Comparison of ENCODE assay signal across 14 mouse cellular contexts in the genomic region with DNA sequence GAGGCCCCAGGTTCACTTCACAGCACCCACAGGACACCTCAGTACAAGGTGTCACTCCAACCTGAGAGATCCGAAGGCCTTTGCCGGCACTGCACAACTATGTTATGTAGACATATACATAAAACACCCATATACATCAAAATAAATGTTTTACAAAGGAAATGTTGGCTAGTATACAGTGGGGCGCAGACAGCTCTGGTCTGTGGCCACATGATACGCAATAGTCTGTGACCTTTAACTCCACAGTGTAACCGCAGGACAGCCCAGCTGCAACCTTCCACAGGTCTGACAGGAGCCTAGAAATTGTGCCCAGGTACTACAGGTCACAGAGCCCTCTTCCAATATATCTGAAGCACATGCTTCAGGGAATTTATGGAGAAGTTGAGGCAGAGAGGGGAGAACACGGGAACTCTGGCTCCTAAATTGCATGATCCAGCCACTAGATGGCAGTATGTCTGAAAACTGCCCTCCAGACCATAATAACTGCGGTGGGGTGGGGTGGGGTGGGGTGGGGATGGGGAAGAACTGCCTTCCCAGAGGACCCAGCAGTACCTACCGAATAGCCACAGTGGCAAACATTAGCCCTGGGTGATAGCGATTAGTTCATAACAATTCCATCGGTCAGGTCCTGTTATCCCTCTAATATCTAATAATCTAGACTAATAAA. TPM values are rescaled to one million over a fixed set of nuclear protein-coding genes. Genes with fewer than 3 reads are reported as not detected.
DNase-seq lines count a peak whose midpoint lies in the region; ATAC-seq and TF ChIP-seq lines count a peak whose summit lies in the region.
"Had no signal": no experiment of that assay in that cellular context is flagged by ENCODE, and none has a peak within 500 bp of the region (broad histone marks: within the 10 kb centered on the region; RNA-seq: fewer than 3 reads in every experiment).

No protein-coding gene starts in this region.

- 79% methylated on average over 10 of the region's 10 CpGs for WGBS in forebrain, postnatal 0 days
- 75% methylated on average over 10 of the region's 10 CpGs for WGBS in forebrain, embryonic 13.5 days
- WGBS in liver, embryonic 16.5 days (ENCODE audit: insufficient replicate concordance) = 62% methylated on average over 10 of the region's 10 CpGs
- WGBS in liver, embryonic 11.5 days = 63% methylated on average over 10 of the region's 10 CpGs
- WGBS in midbrain, postnatal 0 days = 75% methylated on average over 10 of the region's 10 CpGs

- H3K4me3 ChIP-seq in forebrain, postnatal 0 days (ENCODE audit: low read depth, low read length) = no peak overlapping the region
- H3K4me3 ChIP-seq in forebrain, embryonic 13.5 days = no peak overlapping the region
- no peak overlapping the region for H3K4me3 ChIP-seq in liver, embryonic 16.5 days (ENCODE audit: low read depth, low read length)
- H3K4me3 ChIP-seq in liver, embryonic 11.5 days (ENCODE audit: low read depth, low read length) = no peak overlapping the region
- no peak overlapping the region for H3K4me3 ChIP-seq in midbrain, postnatal 0 days (ENCODE audit: low read depth, low read length)
- H3K4me3 ChIP-seq: heart, embryonic 13.5 days had no signal

- H3K36me3 ChIP-seq in forebrain, postnatal 0 days (ENCODE audit: insufficient read depth) = peaks cover 47% of the 10 kb centered on the region
- peaks cover 17% of the 10 kb centered on the region; the same call in 1 of the 2 replicates for H3K36me3 ChIP-seq in forebrain, embryonic 13.5 days (ENCODE audit: poor library complexity, severe bottlenecking)
- H3K36me3 ChIP-seq in liver, embryonic 16.5 days (ENCODE audit: control insufficient read depth, insufficient read depth) = no peaks in the 10 kb centered on the region
- no peaks in the 10 kb centered on the region for H3K36me3 ChIP-seq in liver, embryonic 11.5 days (ENCODE audit: control insufficient read depth, insufficient read depth, low read length)
- peaks cover 45% of the 10 kb centered on the region for H3K36me3 ChIP-seq in midbrain, postnatal 0 days (ENCODE audit: insufficient read depth, low read length)
- H3K36me3 ChIP-seq: heart, embryonic 13.5 days had no signal

- TF ChIP-seq CTCF in forebrain, postnatal 0 days (IDR thresholded peaks at IDR 0.05; ENCODE audit: low read depth) = peak; percentile 50
- TF ChIP-seq CTCF in midbrain, postnatal 0 days (IDR thresholded peaks at IDR 0.05) = peak; percentile 54

- no peak overlapping the region for H3K4me2 ChIP-seq in forebrain, postnatal 0 days (ENCODE audit: low read depth)
- no peak overlapping the region for H3K4me2 ChIP-seq in forebrain, embryonic 13.5 days
- H3K4me2 ChIP-seq in liver, embryonic 16.5 days (ENCODE audit: low read depth, low read length) = no peak overlapping the region
- H3K4me2 ChIP-seq in liver, embryonic 11.5 days = no peak overlapping the region
- H3K4me2 ChIP-seq in midbrain, postnatal 0 days (ENCODE audit: low read depth, low read length, poor library complexity, severe bottlenecking) = no peak overlapping the region
- H3K4me2 ChIP-seq: heart, embryonic 13.5 days had no signal

- H3K27me3 ChIP-seq in forebrain, postnatal 0 days (ENCODE audit: insufficient read depth, low read length) = no peaks in the 10 kb centered on the region
- no peaks in the 10 kb centered on the region for H3K27me3 ChIP-seq in forebrain, embryonic 13.5 days
- H3K27me3 ChIP-seq in liver, embryonic 16.5 days (ENCODE audit: control insufficient read depth, insufficient read depth, low read depth, low read length) = no peaks in the 10 kb centered on the region
- H3K27me3 ChIP-seq in liver, embryonic 11.5 days (replicated peaks; ENCODE audit: control insufficient read depth, insufficient read depth, low read length) = no peaks in the 10 kb centered on the region
- no peaks in the 10 kb centered on the region for H3K27me3 ChIP-seq in midbrain, postnatal 0 days (ENCODE audit: insufficient read depth, low read length)

- no peaks in the 10 kb centered on the region for H3K4me1 ChIP-seq in forebrain, postnatal 0 days (ENCODE audit: insufficient read depth)
- no peaks in the 10 kb centered on the region for H3K4me1 ChIP-seq in forebrain, embryonic 13.5 days
- H3K4me1 ChIP-seq in liver, embryonic 16.5 days (ENCODE audit: control insufficient read depth, low read depth, low read length) = peaks cover 15% of the 10 kb centered on the region
- peaks cover 10% of the 10 kb centered on the region for H3K4me1 ChIP-seq in liver, embryonic 11.5 days (replicated peaks; ENCODE audit: control insufficient read depth, insufficient read depth, low read length)
- H3K4me1 ChIP-seq in midbrain, postnatal 0 days (ENCODE audit: insufficient read depth, low read length) = no peaks in the 10 kb centered on the region
- H3K4me1 ChIP-seq: heart, embryonic 13.5 days had no signal

- H3K9ac ChIP-seq in forebrain, postnatal 0 days = no peak overlapping the region
- no peak overlapping the region for H3K9ac ChIP-seq in forebrain, embryonic 13.5 days
- H3K9ac ChIP-seq in liver, embryonic 16.5 days (ENCODE audit: low read depth, low read length) = no peak overlapping the region
- no peak overlapping the region for H3K9ac ChIP-seq in liver, embryonic 11.5 days (ENCODE audit: low read depth, low read length)
- no peak overlapping the region for H3K9ac ChIP-seq in midbrain, postnatal 0 days (replicated peaks; ENCODE audit: low read length, poor library complexity, severe bottlenecking)
- H3K9ac ChIP-seq: heart, embryonic 13.5 days had no signal

- H3K27ac ChIP-seq in forebrain, postnatal 0 days (ENCODE audit: low read depth, low read length) = no peak overlapping the region
- H3K27ac ChIP-seq in forebrain, embryonic 13.5 days = no peak overlapping the region
- H3K27ac ChIP-seq in liver, embryonic 16.5 days (ENCODE audit: low read length) = no peak overlapping the region
- no peak overlapping the region for H3K27ac ChIP-seq in liver, embryonic 11.5 days (ENCODE audit: low read depth, low read length)
- no peak overlapping the region for H3K27ac ChIP-seq in midbrain, postnatal 0 days (ENCODE audit: low read depth, low read length)
- H3K27ac ChIP-seq: heart, embryonic 13.5 days had no signal

- ATAC-seq in forebrain, postnatal 0 days = no peak
- no peak for ATAC-seq in forebrain, embryonic 13.5 days
- peak; percentile 32; the same call in 1 of the 2 replicates for ATAC-seq in liver, embryonic 16.5 days (ENCODE audit: low read depth)
- no peak for ATAC-seq in liver, embryonic 11.5 days (replicated peaks; ENCODE audit: low FRiP score)
- 0 out of 2 replicates have a peak, but pooled peaks have one; percentile 29 for ATAC-seq in midbrain, postnatal 0 days (ENCODE audit: low FRiP score)

- H3K9me3 ChIP-seq in forebrain, postnatal 0 days (ENCODE audit: low read length) = no peaks in the 10 kb centered on the region
- H3K9me3 ChIP-seq in forebrain, embryonic 13.5 days (replicated peaks) = no peaks in the 10 kb centered on the region
- H3K9me3 ChIP-seq in liver, embryonic 16.5 days (replicated peaks; ENCODE audit: control insufficient read depth, low read length) = no peaks in the 10 kb centered on the region
- no peaks in the 10 kb centered on the region for H3K9me3 ChIP-seq in liver, embryonic 11.5 days (ENCODE audit: control insufficient read depth, low read length)
- H3K9me3 ChIP-seq in midbrain, postnatal 0 days (ENCODE audit: low read length) = no peaks in the 10 kb centered on the region
- H3K9me3 ChIP-seq: heart, embryonic 13.5 days had no signal

- DNase-seq in forebrain, postnatal 0 days = no peak
- DNase-seq in liver, embryonic 11.5 days (ENCODE audit: low spot score) = no peak
- DNase-seq in ZHBTc4 (ENCODE audit: low read depth, low spot score) = peak; percentile 68
- DNase-seq in midbrain, postnatal 0 days (ENCODE audit: low spot score) = no peak
- DNase-seq in right cerebral cortex, adult 18-20 months = no peak
- no peak for DNase-seq in spleen, postnatal 4 days (ENCODE audit: low spot score in 2 of 2)
- DNase-seq: adrenal gland, adult 2 months; kidney, adult 11 months; layer of hippocampus, postnatal 36 days; right cerebral cortex, postnatal 25 days; thymus, postnatal 25 days had no signal

RNA-seq across cellular contexts. Expression of a gene that starts 16.3 kb away (rescaled TPM):
- 167 and 223 TPM in 2 replicates for total RNA-seq in forebrain, postnatal 0 days (2014; rRNA removed)
- 97.3 and 134 TPM in 2 replicates for polyA plus RNA-seq in forebrain, postnatal 0 days (2015; fragmentation: Nextera tagmentation; extraction: Ambion mirVana)
- 29.2 and 38.0 TPM in 2 replicates for polyA plus RNA-seq in forebrain, embryonic 13.5 days (2015; fragmentation: Nextera tagmentation; extraction: Ambion mirVana)
- 4.9 and 5.1 TPM in 2 replicates for polyA plus RNA-seq in liver, embryonic 16.5 days (2015; fragmentation: Nextera tagmentation; extraction: Ambion mirVana)
- polyA plus RNA-seq in liver, embryonic 11.5 days (2014; fragmentation: Nextera tagmentation; extraction: Ambion mirVana) = 6.1 and 7.6 TPM in 2 replicates
- total RNA-seq in midbrain, postnatal 0 days (2014; rRNA removed) = 315 and 318 TPM in 2 replicates
- polyA plus RNA-seq in midbrain, postnatal 0 days (2015; fragmentation: Nextera tagmentation; extraction: Ambion mirVana) = 205 and 226 TPM in 2 replicates

RNA-seq across cellular contexts. Expression of a gene that starts 33.5 kb away (rescaled TPM):
- 98.2 and 103 TPM in 2 replicates for total RNA-seq in forebrain, postnatal 0 days (2014; rRNA removed)
- polyA plus RNA-seq in forebrain, postnatal 0 days (2015; fragmentation: Nextera tagmentation; extraction: Ambion mirVana) = 49.6 and 55.3 TPM in 2 replicates
- 67.2 and 69.6 TPM in 2 replicates for polyA plus RNA-seq in forebrain, embryonic 13.5 days (2015; fragmentation: Nextera tagmentation; extraction: Ambion mirVana)
- polyA plus RNA-seq in liver, embryonic 16.5 days (2015; fragmentation: Nextera tagmentation; extraction: Ambion mirVana) = 27.1 and 28.2 TPM in 2 replicates
- polyA plus RNA-seq in liver, embryonic 11.5 days (2014; fragmentation: Nextera tagmentation; extraction: Ambion mirVana) = 39.6 and 41.2 TPM in 2 replicates
- total RNA-seq in midbrain, postnatal 0 days (2014; rRNA removed) = 73.2 and 78.9 TPM in 2 replicates
- polyA plus RNA-seq in midbrain, postnatal 0 days (2015; fragmentation: Nextera tagmentation; extraction: Ambion mirVana) = 52.9 and 53.1 TPM in 2 replicates

RNA-seq across cellular contexts. Expression of a gene that starts 44.6 kb away (rescaled TPM):
- 0.48 TPM in 1 of 2 replicates, not detected in the other for total RNA-seq in forebrain, postnatal 0 days (2014; rRNA removed)
- polyA plus RNA-seq in forebrain, postnatal 0 days (2015; fragmentation: Nextera tagmentation; extraction: Ambion mirVana) = 0.19 and 0.22 TPM in 2 replicates
- polyA plus RNA-seq in forebrain, embryonic 13.5 days (2015; fragmentation: Nextera tagmentation; extraction: Ambion mirVana) = 0.08 and 0.09 TPM in 2 replicates
- 14.1 and 15.8 TPM in 2 replicates for polyA plus RNA-seq in liver, embryonic 16.5 days (2015; fragmentation: Nextera tagmentation; extraction: Ambion mirVana)
- polyA plus RNA-seq in liver, embryonic 11.5 days (2014; fragmentation: Nextera tagmentation; extraction: Ambion mirVana) = 4.1 and 4.4 TPM in 2 replicates
- total RNA-seq in midbrain, postnatal 0 days (2014; rRNA removed) = 0.19 TPM in 1 of 2 replicates, not detected in the other
- polyA plus RNA-seq in midbrain, postnatal 0 days (2015; fragmentation: Nextera tagmentation; extraction: Ambion mirVana) = 0.16 and 0.35 TPM in 2 replicates

Comparison
In these comparisons a context has a peak if more than half of its experiments do, and no peak if none do; other contexts are left out.
1. ATAC-seq: peak in liver, embryonic 16.5 days (single experiment) and midbrain, postnatal 0 days (single experiment); none in forebrain, postnatal 0 days (single experiment), forebrain, embryonic 13.5 days (single experiment) and liver, embryonic 11.5 days (single experiment).